Mouse (Mus musculus) megakaryocyte-erythroid progenitor cell, adult 5 weeks (primary cell): ENCODE measurements around the gene Il1f9. TPM values are rescaled to one million over a fixed set of nuclear protein-coding genes. Genes with fewer than 3 reads are reported as not detected.

Experiments
- polyA plus RNA-seq: library from polyadenylated mRNA; stranded (reverse); fragments of >175 nt; gene quantifications from 2 replicates; pipeline ENCODE4 v1.2.3, GENCODE M21; 2012

Gene Il1f9
- 0.06 and 0.20 TPM in 2 replicates for polyA plus RNA-seq

GRCm38 (mm10) chr2:24186176-24186575 is at the start of gene Il1f9:
TSS of gene Il1f9 (plus strand) at chr2:24186476.

GRCm38 (mm10) chr2:24152861-24153260 is 33.4 kb upstream of the Il1f9 start, which contains the start of gene Il1f8:
TSS of gene Il1f8 (plus strand) at chr2:24153161.

GRCm38 (mm10) chr2:24215118-24215517 is 28.8 kb downstream of the Il1f9 start, which contains the start of gene Il1f6:
TSS of gene Il1f6 (plus strand) at chr2:24215418.

Other genes starting within 250 kb of the Il1f9 start
- gene Hnmt, start 137.1 kb upstream of the Il1f9 start, polyA plus RNA-seq: 0.22 and 0.31 TPM in 2 replicates
- gene Tbpl2, start 89.9 kb upstream of the Il1f9 start, polyA plus RNA-seq: not detected in 2 replicates
- gene Il1f8, start 33.3 kb upstream of the Il1f9 start, polyA plus RNA-seq: not detected in 2 replicates
- not detected in 2 replicates for gene Il1f6, start 28.9 kb downstream of the Il1f9 start, polyA plus RNA-seq
- gene Il1f5, start 90.5 kb downstream of the Il1f9 start, polyA plus RNA-seq: 0.18 TPM in 1 of 2 replicates, not detected in the other
- not detected in 2 replicates for gene Il1f10, start 104.7 kb downstream of the Il1f9 start, polyA plus RNA-seq
- gene Il1rn, start 150.4 kb downstream of the Il1f9 start, polyA plus RNA-seq: 0.09 TPM in 2 replicates
- gene Psd4, start 181.1 kb downstream of the Il1f9 start, polyA plus RNA-seq: 35.7 and 39.6 TPM in 2 replicates